Mouse (Mus musculus) kidney, postnatal 4 days (tissue): ENCODE measurements around the gene Ufm1.

ENCODE experiments used
- DNase-seq, 2 experiments: peaks; one replicate each; pipeline ENCODE4 v3.0.0; 2021; ENCODE audit warnings: mixed read lengths in 2 of 2

Gene Ufm1

GRCm38 (mm10) chr3:53863383-53864220, at the start of gene Ufm1:
Ufm1 (minus strand) TSS chr3:53863830.
- peak; percentile 95 to 97 for DNase-seq

GRCm38 (mm10) chr3:53890619-53891540, 27.2 kb upstream of the Ufm1 start:
- no peak for DNase-seq

DNA sequence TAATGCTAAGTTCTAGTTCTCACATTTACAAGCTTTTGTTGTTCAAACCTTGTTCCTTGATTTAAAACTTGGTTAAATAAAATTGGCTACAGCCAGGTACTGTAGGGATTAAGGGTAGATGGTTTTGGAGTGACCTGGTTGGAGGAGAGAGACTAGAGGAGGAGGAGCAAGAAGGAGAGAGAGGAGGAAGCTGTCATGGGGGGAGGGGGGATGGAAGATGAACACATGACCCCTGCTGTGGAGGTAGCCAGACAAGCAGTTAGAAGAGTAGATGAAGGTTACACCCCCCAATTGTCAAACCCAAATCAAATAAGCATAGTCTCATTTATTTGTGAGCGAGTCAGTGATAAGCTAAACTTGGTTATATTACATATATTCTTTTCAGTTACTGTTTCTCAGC, 8.0 kb upstream of the Ufm1 start:
- no peak for DNase-seq

DNA sequence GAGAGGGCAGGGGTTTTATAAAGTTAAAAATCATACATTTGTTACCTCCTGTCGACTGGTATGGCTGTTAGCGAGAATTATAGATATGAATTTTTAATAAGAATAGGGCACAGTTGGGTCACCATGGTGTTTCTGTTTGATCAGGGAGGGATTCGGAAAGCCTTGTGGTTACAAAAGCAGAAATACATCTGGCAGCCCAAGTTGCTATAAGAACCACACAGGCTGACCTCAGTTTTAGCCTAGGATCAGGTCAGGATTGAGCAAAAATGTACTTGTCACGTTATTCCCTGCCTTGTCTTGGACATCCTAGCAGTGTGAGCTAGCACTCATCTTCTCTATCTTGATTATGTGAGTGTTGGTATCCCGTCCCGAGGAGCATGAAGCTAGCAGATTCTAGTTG, 6.9 kb upstream of the Ufm1 start:
- no peak for DNase-seq

DNA sequence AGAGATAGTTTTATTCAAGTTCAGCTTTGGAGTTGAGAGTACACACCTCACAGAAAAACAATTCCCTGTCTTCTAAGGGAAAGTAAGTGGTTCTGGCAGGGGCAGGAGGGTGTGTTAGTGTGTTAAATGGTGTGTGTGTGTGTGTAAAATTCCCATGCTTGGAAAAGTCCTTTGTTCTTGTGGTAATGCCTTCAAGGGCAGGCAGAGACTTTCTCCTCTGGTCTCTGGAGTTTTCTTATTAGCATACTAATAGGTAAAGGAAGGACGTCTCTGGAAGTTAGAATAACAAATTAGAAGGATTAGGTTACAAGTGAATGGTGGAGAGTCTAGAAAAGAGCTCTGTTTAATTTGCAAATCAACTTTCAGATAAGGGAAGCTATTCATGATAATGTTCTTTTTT, 5.6 kb upstream of the Ufm1 start:
- no peak for DNase-seq

- DNase-seq, result no peak
Observed at GRCm38 (mm10) chr3:53868212-53868611, 4.6 kb upstream of the Ufm1 start.

DNA sequence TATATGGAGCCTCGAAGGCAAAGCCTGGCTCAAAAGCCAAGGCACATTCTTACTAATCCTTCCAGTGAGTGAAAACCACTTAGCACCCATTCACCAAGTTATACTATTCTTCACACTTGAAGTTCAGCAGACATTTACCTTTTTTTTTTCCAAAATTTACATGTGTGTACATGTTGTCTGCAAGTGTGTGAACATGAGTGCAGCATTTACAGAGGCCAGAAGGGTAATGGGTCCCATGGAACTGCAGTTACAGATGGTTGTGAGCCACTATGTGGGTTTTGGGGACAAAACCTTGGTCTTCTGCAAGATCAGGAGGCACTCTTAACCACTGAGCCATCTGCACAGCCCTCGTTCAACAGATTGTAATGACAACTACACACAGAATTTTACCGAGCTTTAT, 8.8 kb downstream of the Ufm1 start:
- no peak for DNase-seq

GRCm38 (mm10) chr3:53854261-53854660, 9.4 kb downstream of the Ufm1 start:
- DNase-seq, result no peak

GRCm38 (mm10) chr3:53848262-53848661, 15.4 kb downstream of the Ufm1 start:
- DNase-seq, result no peak

DNA sequence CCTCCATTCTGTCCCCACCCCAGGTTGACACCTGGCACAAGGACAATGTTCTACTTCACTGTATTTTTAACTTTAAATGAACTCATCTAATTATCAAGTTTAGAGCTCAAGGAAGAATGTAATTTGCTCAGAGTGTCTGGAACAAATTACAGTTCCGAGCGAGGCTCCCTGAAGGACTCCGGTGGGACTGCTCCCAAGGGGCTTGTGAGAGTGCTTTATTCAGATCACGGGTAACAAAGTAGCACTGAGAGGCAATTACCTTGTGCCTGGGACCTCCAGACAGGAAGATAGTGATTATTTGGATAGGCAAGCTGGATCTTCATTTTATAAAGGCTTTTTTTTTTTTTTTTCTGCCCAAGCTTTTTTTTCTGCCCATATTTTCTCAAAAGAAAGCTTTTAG, 15.9 kb downstream of the Ufm1 start:
- DNase-seq, result no peak

GRCm38 (mm10) chr3:53846206-53846928, 17.3 kb downstream of the Ufm1 start:
- DNase-seq, result no peak

GRCm38 (mm10) chr3:53844786-53845185, 18.8 kb downstream of the Ufm1 start, which contains the start of gene Gm10985:
Gm10985 (plus strand) TSS chr3:53845086.
- no peak for DNase-seq

DNA sequence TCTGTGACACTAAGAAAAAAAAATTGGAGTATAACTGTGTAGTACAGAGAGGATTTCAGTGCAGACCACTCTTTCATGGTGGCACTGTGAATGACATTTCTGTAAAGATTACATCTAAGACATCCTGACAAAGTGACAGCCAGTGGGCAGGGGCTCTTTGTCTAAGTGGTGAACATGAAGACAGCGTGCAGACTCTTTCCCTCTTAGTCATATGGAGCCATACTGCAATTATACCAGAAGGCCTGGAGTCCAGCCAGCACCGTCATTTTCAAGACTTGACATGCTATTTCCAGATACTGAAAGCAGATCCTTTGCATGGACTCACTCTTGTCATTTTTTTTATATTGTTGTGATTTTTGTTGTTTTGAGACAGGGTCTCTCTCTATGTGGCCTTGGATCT, 29.4 kb downstream of the Ufm1 start:
- no peak for DNase-seq

- DNase-seq, result peak; percentile 5 to 22
Observed at GRCm38 (mm10) chr3:53813421-53813977, 50.1 kb downstream of the Ufm1 start.
